Mouse (Mus musculus) ES-Bruce4 (cell line): ENCODE measurements around the gene Spock1. TPM values are rescaled to one million over a fixed set of nuclear protein-coding genes. Genes with fewer than 3 reads are reported as not detected.

Experiments
- H3K27ac ChIP-seq: 2 replicates; pipeline ENCODE4 v1.5.1; 2012; ENCODE audit warnings: low read length, inconsistent platforms; ENCODE audit not compliant: insufficient read depth
- H3K27me3 ChIP-seq: 2 replicates; pipeline ENCODE4 v1.6.1; 2012; ENCODE audit warnings: mild to moderate bottlenecking, low read length, inconsistent platforms; ENCODE audit not compliant: control insufficient read depth, poor library complexity, insufficient read depth, severe bottlenecking
- H3K36me3 ChIP-seq: 2 replicates; pipeline ENCODE4 v1.6.1; 2012; ENCODE audit warnings: inconsistent platforms, mild to moderate bottlenecking, low read length, moderate library complexity; ENCODE audit not compliant: control insufficient read depth, poor library complexity, insufficient read depth, severe bottlenecking
- H3K4me1 ChIP-seq: one replicate; pipeline ENCODE4 v1.8.1; 2011; ENCODE audit warnings: low read length; ENCODE audit not compliant: control insufficient read depth, insufficient read depth
- H3K4me3 ChIP-seq: 2 replicates; pipeline ENCODE4 v1.5.1; 2011; ENCODE audit warnings: low read depth, mild to moderate bottlenecking, low read length
- H3K9ac ChIP-seq: 2 replicates; pipeline ENCODE4 v1.6.1; 2012; ENCODE audit warnings: low read depth, mild to moderate bottlenecking, inconsistent platforms; ENCODE audit not compliant: poor library complexity, severe bottlenecking
- H3K9me3 ChIP-seq: replicated peaks from 2 replicates; pipeline ENCODE4 v1.6.1; 2012; ENCODE audit warnings: mild to moderate bottlenecking, low read length, inconsistent platforms; ENCODE audit not compliant: control insufficient read depth, poor library complexity, insufficient read depth, severe bottlenecking
- CTCF ChIP-seq: IDR thresholded peaks from one replicate; pipeline ENCODE4 v1.8.1; 2011; ENCODE audit warnings: low read depth, low read length
- EP300 ChIP-seq: IDR thresholded peaks from 2 replicates; pipeline ENCODE4 v1.6.1; 2011; ENCODE audit warnings: low read depth, low read length; ENCODE audit not compliant: insufficient read depth
- POLR2A ChIP-seq: IDR thresholded peaks from one replicate; pipeline ENCODE4 v1.8.1; 2011; ENCODE audit warnings: low read length; ENCODE audit not compliant: insufficient read depth
- polyA plus RNA-seq: library from polyadenylated mRNA; stranded (reverse); fragments of >200 nt; gene quantifications from 2 replicates; pipeline ENCODE4 v1.2.4, GENCODE M21; 2011; ENCODE audit warnings: low read depth; ENCODE audit not compliant: missing spikeins, insufficient read depth, insufficient read length

The Spock1 gene
- polyA plus RNA-seq, 1 experiment, result 0.61 TPM

- H3K4me3 ChIP-seq, result no peak overlapping the region
- H3K27me3 ChIP-seq, result peaks cover 10% of the 10 kb centered on the region
- no peaks in the 10 kb centered on the region for H3K4me1 ChIP-seq
- H3K9me3 ChIP-seq, result no peaks in the 10 kb centered on the region
- no peak overlapping the region for H3K27ac ChIP-seq
- H3K36me3 ChIP-seq, result no peaks in the 10 kb centered on the region
- TF ChIP-seq POLR2A, result no peak
- TF ChIP-seq CTCF, result no peak
- TF ChIP-seq EP300, result no peak
- no peak overlapping the region for H3K9ac ChIP-seq
These were observed 3.0 kb upstream of the Spock1 start for GRCm38 (mm10) chr13:57911171-57911570.

- H3K9me3 ChIP-seq, result no peaks in the 10 kb centered on the region
- H3K9ac ChIP-seq, result peak overlapping the region; percentile 47
- H3K27me3 ChIP-seq, result peaks cover 10% of the 10 kb centered on the region
- TF ChIP-seq POLR2A, result no peak
- TF ChIP-seq EP300, result no peak
- TF ChIP-seq CTCF, result no peak
- H3K27ac ChIP-seq, result no peak overlapping the region
- peak overlapping the region; percentile 66 for H3K4me3 ChIP-seq
- no peaks in the 10 kb centered on the region for H3K36me3 ChIP-seq
- H3K4me1 ChIP-seq, result no peaks in the 10 kb centered on the region
These were observed 485 bp downstream of the Spock1 start for GRCm38 (mm10) chr13:57907428-57908265.

GRCm38 (mm10) chr13:57894597-57894996 lies 13.5 kb downstream of the Spock1 start:
- Histone ChIP-seq H3K4me3 (no peak overlapping the region), H3K36me3 (no peaks in the 10 kb centered on the region), H3K4me1 (no peaks in the 10 kb centered on the region), H3K27ac (no peak overlapping the region), H3K9me3 (no peaks in the 10 kb centered on the region), H3K9ac (no peak overlapping the region), H3K27me3 (no peaks in the 10 kb centered on the region)
- TF ChIP-seq CTCF (no peak), EP300 (no peak), POLR2A (no peak)

- no peak overlapping the region for H3K27ac ChIP-seq
- no peaks in the 10 kb centered on the region for H3K36me3 ChIP-seq
- TF ChIP-seq CTCF (no peak), POLR2A (no peak), EP300 (no peak)
- H3K27me3 ChIP-seq, result no peaks in the 10 kb centered on the region
- H3K9ac ChIP-seq, result no peak overlapping the region
- no peaks in the 10 kb centered on the region for H3K4me1 ChIP-seq
- no peak overlapping the region for H3K4me3 ChIP-seq
- no peaks in the 10 kb centered on the region for H3K9me3 ChIP-seq
These were observed 18.4 kb downstream of the Spock1 start for GRCm38 (mm10) chr13:57889708-57890107.

- Histone ChIP-seq H3K27me3 (no peaks in the 10 kb centered on the region), H3K9ac (no peak overlapping the region), H3K4me3 (no peak overlapping the region), H3K9me3 (no peaks in the 10 kb centered on the region), H3K27ac (no peak overlapping the region), H3K36me3 (no peaks in the 10 kb centered on the region), H3K4me1 (no peaks in the 10 kb centered on the region)
- no peak for TF ChIP-seq POLR2A
These were observed 19.1 kb downstream of the Spock1 start for GRCm38 (mm10) chr13:57889050-57889449.

- no peak overlapping the region for H3K4me3 ChIP-seq
- H3K4me1 ChIP-seq, result no peaks in the 10 kb centered on the region
- no peaks in the 10 kb centered on the region for H3K36me3 ChIP-seq
- no peak for TF ChIP-seq EP300
- TF ChIP-seq CTCF, result no peak
- no peak for TF ChIP-seq POLR2A
- no peak overlapping the region for H3K9ac ChIP-seq
- H3K27me3 ChIP-seq, result no peaks in the 10 kb centered on the region
- no peak overlapping the region for H3K27ac ChIP-seq
- no peaks in the 10 kb centered on the region for H3K9me3 ChIP-seq
These were observed 28.3 kb downstream of the Spock1 start for GRCm38 (mm10) chr13:57879817-57880216.
